Mouse (Mus musculus): ENCODE measurements around the gene Gng12.

- no peak for TF ChIP-seq CTCF (IDR thresholded peaks at IDR 0.05; ENCODE audit: control insufficient read depth, insufficient read depth, low read length)
- TF ChIP-seq POLR2A (IDR thresholded peaks at IDR 0.05; ENCODE audit: borderline replicate concordance, control insufficient read depth, low read depth, low read length): no peak
Measured at GRCm38 (mm10) chr6:66969446-66969845, 73.2 kb downstream of the Gng12 start.

All from bone marrow, adult 2 months (tissue).